Mouse (Mus musculus) olfactory bulb, adult 2 months (tissue): ENCODE results near the gene Hyal3.

Source experiments
- CTCF ChIP-seq: fragments of 200-500 bp; IDR thresholded peaks from 2 replicates; pipeline ENCODE4 v1.5.1; 2012; ENCODE audit warnings: low read depth, mild to moderate bottlenecking, low read length, moderate library complexity; ENCODE audit not compliant: insufficient read depth
- POLR2A ChIP-seq: fragments of 200-500 bp; IDR thresholded peaks from 2 replicates; pipeline ENCODE4 v1.6.1; 2012; ENCODE audit warnings: mild to moderate bottlenecking, low read depth, low read length, moderate library complexity; ENCODE audit not compliant: insufficient read depth

GRCm38 (mm10) chr9:107571534-107572326 lies 8.9 kb upstream of the Hyal3 start:
- no peak for TF ChIP-seq POLR2A
- no peak for TF ChIP-seq CTCF
